Mouse (Mus musculus): ENCODE data around the gene Pnmal2. TPM values are rescaled to one million over a fixed set of nuclear protein-coding genes. Genes with fewer than 3 reads are reported as not detected.
"Not testable (repeated sequence)": the region's sequence is repeated elsewhere in the genome, so short reads cannot be mapped to it uniquely, and the experiment has no call there.

The Pnmal2 gene
- polyA plus RNA-seq, 1 experiment from 2014 or later = 6.6 TPM

GRCm38 (mm10) chr7:16947959-16948361, 3.5 kb downstream of the Pnmal2 start:
- Histone ChIP-seq H3K4me1 (peaks cover 66% of the 10 kb centered on the region), H3K4me3 (peak overlapping the region; percentile 31; the same call in 1 of the 2 replicates), H3K36me3 (no peaks in the 10 kb centered on the region), H3K27me3 (peaks cover 52% of the 10 kb centered on the region), H3K4me2 (peak overlapping the region; percentile 65), H3K9me3 (no peaks in the 10 kb centered on the region), H3K9ac (no peak overlapping the region), H3K27ac (peak overlapping the region; percentile 44; the same call in 1 of the 2 replicates)
- WGBS = under 1% methylated on average over 4 of the region's 4 CpGs
- peak; percentile 28; the same call in 1 of the 2 replicates for ATAC-seq (ENCODE audit: borderline replicate concordance, extremely low read depth, low FRiP score, low TSS enrichment)

- H3K27ac ChIP-seq = no peak overlapping the region
- H3K4me3 ChIP-seq = no peak overlapping the region
- 0 out of 2 replicates have a peak overlapping the region, but pooled peaks have one; percentile 0 for H3K9ac ChIP-seq
- no peak overlapping the region for H3K4me2 ChIP-seq
- WGBS = 55% methylated on average over 8 of the region's 8 CpGs
- H3K9me3 ChIP-seq = no peaks in the 10 kb centered on the region
- H3K36me3 ChIP-seq = no peaks in the 10 kb centered on the region
- ATAC-seq (ENCODE audit: borderline replicate concordance, extremely low read depth, low FRiP score, low TSS enrichment) = no peak
- peaks cover 63% of the 10 kb centered on the region for H3K4me1 ChIP-seq
- H3K27me3 ChIP-seq = peaks cover 52% of the 10 kb centered on the region
These were observed 4.5 kb downstream of the Pnmal2 start for GRCm38 (mm10) chr7:16948923-16949458.

GRCm38 (mm10) chr7:16949908-16950841, 5.7 kb downstream of the Pnmal2 start:
- Histone ChIP-seq H3K4me3 (peak overlapping the region; percentile 29), H3K9me3 (no peaks in the 10 kb centered on the region), H3K4me2 (peak overlapping the region; percentile 61), H3K9ac (peak overlapping the region; percentile 29; the same call in 1 of the 2 replicates), H3K27ac (no peak overlapping the region), H3K36me3 (no peaks in the 10 kb centered on the region), H3K4me1 (peaks cover 54% of the 10 kb centered on the region), H3K27me3 (peaks cover 45% of the 10 kb centered on the region)
- peak; percentile 27; the same call in 1 of the 2 replicates for ATAC-seq (ENCODE audit: borderline replicate concordance, extremely low read depth, low FRiP score, low TSS enrichment)
- 10% methylated on average over 28 of the region's 29 CpGs for WGBS

- H3K27ac ChIP-seq = no peak overlapping the region
- peak; percentile 66; the same call in 1 of the 2 replicates for ATAC-seq (ENCODE audit: borderline replicate concordance, extremely low read depth, low FRiP score, low TSS enrichment)
- H3K4me2 ChIP-seq = peak overlapping the region; percentile 33; the same call in 1 of the 2 replicates
- no peaks in the 10 kb centered on the region for H3K9me3 ChIP-seq
- H3K36me3 ChIP-seq = no peaks in the 10 kb centered on the region
- H3K4me3 ChIP-seq = no peak overlapping the region
- H3K9ac ChIP-seq = no peak overlapping the region
- H3K27me3 ChIP-seq = peaks cover 37% of the 10 kb centered on the region
- 20% methylated on average over 18 of the region's 18 CpGs for WGBS
- H3K4me1 ChIP-seq = peaks cover 45% of the 10 kb centered on the region
These were observed 6.6 kb downstream of the Pnmal2 start for GRCm38 (mm10) chr7:16950861-16951635.

GRCm38 (mm10) chr7:16953776-16954175, 9.3 kb downstream of the Pnmal2 start:
- H3K27ac ChIP-seq; H3K4me2 ChIP-seq; H3K9ac ChIP-seq; ATAC-seq (ENCODE audit: borderline replicate concordance, extremely low read depth, low FRiP score, low TSS enrichment); H3K9me3 ChIP-seq; H3K4me3 ChIP-seq; H3K36me3 ChIP-seq: not testable (repeated sequence)
- peaks cover 13% of the 10 kb centered on the region for H3K27me3 ChIP-seq
- peaks cover 18% of the 10 kb centered on the region for H3K4me1 ChIP-seq
- 55% methylated on average over 2 of the region's 2 CpGs for WGBS

GRCm38 (mm10) chr7:16955712-16956111, 11.2 kb downstream of the Pnmal2 start:
- no peak overlapping the region for H3K4me2 ChIP-seq
- H3K9me3 ChIP-seq = no peaks in the 10 kb centered on the region
- no peak overlapping the region for H3K4me3 ChIP-seq
- no peaks in the 10 kb centered on the region for H3K36me3 ChIP-seq
- H3K27ac ChIP-seq = no peak overlapping the region
- no peak overlapping the region for H3K9ac ChIP-seq
- 70% methylated on average over 4 of the region's 4 CpGs for WGBS
- H3K4me1 ChIP-seq = peaks cover 3% of the 10 kb centered on the region; the same call in 1 of the 2 replicates
- H3K27me3 ChIP-seq = no peaks in the 10 kb centered on the region; the same call in 1 of the 2 replicates
- ATAC-seq (ENCODE audit: borderline replicate concordance, extremely low read depth, low FRiP score, low TSS enrichment) = no peak

GRCm38 (mm10) chr7:16956410-16957265, 12.2 kb downstream of the Pnmal2 start:
- Histone ChIP-seq H3K4me2 (no peak overlapping the region), H3K36me3 (no peaks in the 10 kb centered on the region), H3K9me3 (no peaks in the 10 kb centered on the region), H3K4me3 (no peak overlapping the region), H3K27me3 (no peaks in the 10 kb centered on the region; the same call in 1 of the 2 replicates), H3K4me1 (no peaks in the 10 kb centered on the region), H3K9ac (no peak overlapping the region), H3K27ac (no peak overlapping the region)
- 62% methylated on average over 15 of the region's 15 CpGs for WGBS
- no peak for ATAC-seq (ENCODE audit: borderline replicate concordance, extremely low read depth, low FRiP score, low TSS enrichment)

GRCm38 (mm10) chr7:16959539-16960187, 15.2 kb downstream of the Pnmal2 start, which contains the start of gene Pnmal1:
TSS of gene Pnmal1 (plus strand) at chr7:16959679.
- peak; percentile 55; the same call in 1 of the 2 replicates for ATAC-seq (ENCODE audit: borderline replicate concordance, extremely low read depth, low FRiP score, low TSS enrichment)
- Histone ChIP-seq H3K9ac (no peak within 1 kb of the TSS), H3K4me2 (no peak within 1 kb of the TSS), H3K36me3 (no peaks in the 10 kb centered on the region), H3K9me3 (no peaks in the 10 kb centered on the region), H3K27me3 (no peaks in the 10 kb centered on the region; the same call in 1 of the 2 replicates), H3K4me3 (no peak within 1 kb of the TSS), H3K27ac (no peak within 1 kb of the TSS), H3K4me1 (no peaks in the 10 kb centered on the region)
- WGBS = 19% methylated on average over 17 of the region's 17 CpGs

GRCm38 (mm10) chr7:16961678-16962077, 17.2 kb downstream of the Pnmal2 start:
- H3K9me3 ChIP-seq = no peaks in the 10 kb centered on the region
- no peak overlapping the region for H3K4me3 ChIP-seq
- no peaks in the 10 kb centered on the region for H3K4me1 ChIP-seq
- H3K27me3 ChIP-seq = no peaks in the 10 kb centered on the region; the same call in 1 of the 2 replicates
- no peak overlapping the region for H3K27ac ChIP-seq
- no peak overlapping the region for H3K9ac ChIP-seq
- H3K4me2 ChIP-seq = no peak overlapping the region
- WGBS = 62% methylated on average over 5 of the region's 5 CpGs
- H3K36me3 ChIP-seq = no peaks in the 10 kb centered on the region
- no peak for ATAC-seq (ENCODE audit: borderline replicate concordance, extremely low read depth, low FRiP score, low TSS enrichment)

- H3K9me3 ChIP-seq = no peaks in the 10 kb centered on the region
- H3K27me3 ChIP-seq = no peaks in the 10 kb centered on the region
- WGBS = 80% methylated on average over 6 of the region's 6 CpGs
- no peaks in the 10 kb centered on the region for H3K36me3 ChIP-seq
- no peaks in the 10 kb centered on the region for H3K4me1 ChIP-seq
- ATAC-seq (ENCODE audit: borderline replicate concordance, extremely low read depth, low FRiP score, low TSS enrichment) = no peak
- H3K4me2 ChIP-seq = no peak overlapping the region
- no peak overlapping the region for H3K9ac ChIP-seq
- H3K27ac ChIP-seq = no peak overlapping the region
- no peak overlapping the region for H3K4me3 ChIP-seq
These were observed 23.9 kb downstream of the Pnmal2 start for GRCm38 (mm10) chr7:16968414-16968813.
